Comparison of ENCODE assay signal across 10 mouse cellular contexts in genomic region chr8:10653282-10653681, GRCm38 (mm10).
A peak's percentile ranks its signal among the peaks of the same experiment; 100 is the strongest.
DNase-seq lines count a peak whose midpoint lies in the region; ATAC-seq and TF ChIP-seq lines count a peak whose summit lies in the region.
"Had no signal": no experiment of that assay in that cellular context is flagged by ENCODE, and none has a peak within 500 bp of the region (broad histone marks: within the 10 kb centered on the region; RNA-seq: fewer than 3 reads in every experiment).

No protein-coding gene starts in this region.

- no peak overlapping the region for H3ac ChIP-seq in C2C12 (ENCODE audit: control insufficient read depth, insufficient read length, low read depth)

- intact Hi-C loops in gastrocnemius, adult 2 months (cut with DNase I) = no loop called here

- no peaks in the 10 kb centered on the region for H3K36me3 ChIP-seq in C2C12 (ENCODE audit: control insufficient read depth, insufficient read depth)
- H3K36me3 ChIP-seq in heart, embryonic 13.5 days = no peaks in the 10 kb centered on the region
- no peaks in the 10 kb centered on the region for H3K36me3 ChIP-seq in hindbrain, embryonic 13.5 days
- H3K36me3 ChIP-seq: midbrain, embryonic 12.5 days had no signal

- TF ChIP-seq POLR2A in lung, adult 2 months (IDR thresholded peaks at IDR 0.05; ENCODE audit: borderline replicate concordance, extremely low read depth, low read depth, low read length) = no peak

- H3K9me3 ChIP-seq in heart, embryonic 13.5 days = no peaks in the 10 kb centered on the region
- H3K9me3 ChIP-seq in hindbrain, embryonic 13.5 days = no peaks in the 10 kb centered on the region
- H3K9me3 ChIP-seq: midbrain, embryonic 12.5 days had no signal

- TF ChIP-seq CTCF in gastrocnemius, adult 2 months (IDR thresholded peaks at IDR 0.05) = no peak
- TF ChIP-seq CTCF in C2C12 (IDR thresholded peaks at IDR 0.05; ENCODE audit: control insufficient read depth, insufficient read depth, insufficient read length) = no peak
- TF ChIP-seq CTCF in lung, adult 2 months (IDR thresholded peaks at IDR 0.05; ENCODE audit: insufficient read depth, low read length) = no peak

- no peak overlapping the region for H3K4me2 ChIP-seq in heart, embryonic 13.5 days
- no peak overlapping the region for H3K4me2 ChIP-seq in hindbrain, embryonic 13.5 days
- H3K4me2 ChIP-seq: midbrain, embryonic 12.5 days had no signal

- no peak overlapping the region for H3K4me3 ChIP-seq in gastrocnemius, adult 2 months
- H3K4me3 ChIP-seq in C2C12 (ENCODE audit: insufficient read depth, poor library complexity, severe bottlenecking) = no peak overlapping the region
- no peak overlapping the region for H3K4me3 ChIP-seq in heart, embryonic 13.5 days
- H3K4me3 ChIP-seq in lung, adult 2 months (replicated peaks; ENCODE audit: extremely low read depth, low read depth, low read length) = no peak overlapping the region
- no peak overlapping the region for H3K4me3 ChIP-seq in hindbrain, embryonic 13.5 days
- H3K4me3 ChIP-seq: midbrain, embryonic 12.5 days had no signal

- 0 out of 2 replicates have a peak overlapping the region, but pooled peaks have one; percentile 24 for H3K9ac ChIP-seq in heart, embryonic 13.5 days
- H3K9ac ChIP-seq in hindbrain, embryonic 13.5 days = no peak overlapping the region
- H3K9ac ChIP-seq: midbrain, embryonic 12.5 days had no signal

- WGBS in heart, embryonic 13.5 days = 35% methylated on average over 9 of the region's 9 CpGs
- WGBS in lung, adult 2 months = 60% methylated on average over 9 of the region's 9 CpGs
- 88% methylated on average over 9 of the region's 9 CpGs for WGBS in hindbrain, embryonic 13.5 days

- no peaks in the 10 kb centered on the region for H3K79me3 ChIP-seq in C2C12 (ENCODE audit: low read depth)

- H3K27me3 ChIP-seq in C2C12 (ENCODE audit: control insufficient read depth, insufficient read depth, insufficient read length) = no peaks in the 10 kb centered on the region
- H3K27me3 ChIP-seq in heart, embryonic 13.5 days (replicated peaks) = 0 out of 2 replicates have a peak, but pooled peaks cover 2% of the 10 kb centered on the region
- no peaks in the 10 kb centered on the region for H3K27me3 ChIP-seq in hindbrain, embryonic 13.5 days

- DNase-seq in gastrocnemius, adult 2 months = peak; percentile 31
- no peak for DNase-seq in gastrocnemius, adult 8-10 months (ENCODE audit: low spot score in 2 of 2)
- peak; percentile 20 for DNase-seq in lung, adult 2 months
- no peak for DNase-seq in cerebellum, adult 11-12 months
- no peak for DNase-seq in natural killer cell, adult 2 months (ENCODE audit: low spot score in 2 of 2)

- ATAC-seq in heart, embryonic 13.5 days (ENCODE audit: extremely low read depth, insufficient number of reproducible peaks, low FRiP score, low TSS enrichment) = no peak
- no peak for ATAC-seq in hindbrain, embryonic 13.5 days (ENCODE audit: low FRiP score)
- ATAC-seq: forebrain, embryonic 16.5 days had no signal

- peaks cover 33% of the 10 kb centered on the region for H3K4me1 ChIP-seq in heart, embryonic 13.5 days
- 0 out of 2 replicates have a peak, but pooled peaks cover 2% of the 10 kb centered on the region for H3K4me1 ChIP-seq in lung, adult 2 months (ENCODE audit: control insufficient read depth, insufficient read depth, low read length)
- H3K4me1 ChIP-seq in hindbrain, embryonic 13.5 days (replicated peaks) = no peaks in the 10 kb centered on the region
- H3K4me1 ChIP-seq: midbrain, embryonic 12.5 days had no signal

- H3K27ac ChIP-seq in gastrocnemius, adult 2 months = peak overlapping the region; percentile 56
- H3K27ac ChIP-seq in heart, embryonic 13.5 days (replicated peaks) = peak overlapping the region; percentile 75
- no peak overlapping the region for H3K27ac ChIP-seq in hindbrain, embryonic 13.5 days
- H3K27ac ChIP-seq: midbrain, embryonic 12.5 days had no signal

- no peaks in the 10 kb centered on the region for H3K79me2 ChIP-seq in C2C12 (ENCODE audit: control insufficient read depth, insufficient read depth)

TF ChIP-seq in C2C12, 6 proteins besides CTCF, POLR2A, EP300 and RAD21:
- TF ChIP-seq CEBPB (IDR thresholded peaks at IDR 0.05; ENCODE audit: low read depth) (peak; percentile 2), MYOG (IDR thresholded peaks at IDR 0.05; ENCODE audit: control insufficient read depth, extremely low read depth, insufficient read length) (no peak)

Comparison
In these comparisons a context has a peak if more than half of its experiments do, and no peak if none do; other contexts are left out.
1. DNase-seq: peak in gastrocnemius, adult 2 months (single experiment) and lung, adult 2 months (single experiment); none in gastrocnemius, adult 8-10 months (0 of 2), cerebellum, adult 11-12 months (single experiment) and natural killer cell, adult 2 months (0 of 2).